Mouse (Mus musculus) heart, embryonic 13.5 days (tissue): ENCODE results near the gene Cd82. TPM values are rescaled to one million over a fixed set of nuclear protein-coding genes. Genes with fewer than 3 reads are reported as not detected.

Experiments
- ATAC-seq: fragments of 200-750 bp; cut with Nextera tagmentation; 2 replicates; pipeline ENCODE4 v1.8.0; 2017; ENCODE audit warnings: moderate TSS enrichment; ENCODE audit not compliant: insufficient number of reproducible peaks, low FRiP score, low TSS enrichment; ENCODE audit errors: extremely low read depth
- H3K27ac ChIP-seq: fragments of 300-500 bp; sonication (generic); replicated peaks from 2 replicates; pipeline ENCODE4 v1.5.1; 2015; ENCODE audit warnings: moderate library complexity, mild to moderate bottlenecking, inconsistent platforms
- H3K27me3 ChIP-seq: fragments of 300-500 bp; sonication (generic); replicated peaks from 2 replicates; pipeline ENCODE4 v1.6.1; 2015; ENCODE audit warnings: mild to moderate bottlenecking, inconsistent platforms
- H3K36me3 ChIP-seq: fragments of 300-500 bp; sonication (generic); 2 replicates; pipeline ENCODE4 v1.6.1; 2015; ENCODE audit warnings: mild to moderate bottlenecking, inconsistent platforms
- H3K4me1 ChIP-seq: fragments of 300-500 bp; sonication (generic); 2 replicates; pipeline ENCODE4 v1.6.1; 2015; ENCODE audit warnings: inconsistent platforms
- H3K4me2 ChIP-seq: fragments of 300-500 bp; sonication (generic); 2 replicates; pipeline ENCODE4 v1.6.1; 2015; ENCODE audit warnings: inconsistent platforms, mild to moderate bottlenecking, moderate library complexity
- H3K4me3 ChIP-seq: fragments of 300-500 bp; sonication (generic); 2 replicates; pipeline ENCODE4 v1.5.1; 2015; ENCODE audit warnings: moderate library complexity, mild to moderate bottlenecking, inconsistent platforms
- H3K9ac ChIP-seq: fragments of 300-500 bp; sonication (generic); 2 replicates; pipeline ENCODE4 v1.6.1; 2015; ENCODE audit warnings: inconsistent platforms, mild to moderate bottlenecking, moderate library complexity
- H3K9me3 ChIP-seq: fragments of 300-500 bp; sonication (generic); 2 replicates; pipeline ENCODE4 v1.6.1; 2016; ENCODE audit warnings: inconsistent platforms
- WGBS: fragments of 180-500 bp; shearing (Covaris S2); methylation state at CpG from one replicate; pipeline ENCODE4 v1.1.7; 2015; ENCODE audit warnings: mixed read lengths; 5-methylcytosine and 5-hydroxymethylcytosine counted together
- polyA plus RNA-seq: library from polyadenylated mRNA; unstranded; fragments of >200 nt; fragmentation: Nextera tagmentation; extraction: Ambion mirVana; gene quantifications from 2 replicates; pipeline ENCODE4 v1.2.1, GENCODE M21; 2015

Cd82 gene
- polyA plus RNA-seq, 1 experiment from 2014 or later = 27.2 TPM

- 84% methylated on average over 2 of the region's 2 CpGs for WGBS
- Histone ChIP-seq H3K36me3 (no peaks in the 10 kb centered on the region), H3K4me1 (peaks cover 21% of the 10 kb centered on the region), H3K27me3 (peaks cover 11% of the 10 kb centered on the region; the same call in 1 of the 2 replicates), H3K4me2 (no peak overlapping the region), H3K4me3 (no peak overlapping the region), H3K9me3 (no peaks in the 10 kb centered on the region), H3K9ac (no peak overlapping the region), H3K27ac (no peak overlapping the region)
- no peak for ATAC-seq
These were observed 19.8 kb downstream of the Cd82 start for GRCm38 (mm10) chr2:93443106-93443505.

DNA sequence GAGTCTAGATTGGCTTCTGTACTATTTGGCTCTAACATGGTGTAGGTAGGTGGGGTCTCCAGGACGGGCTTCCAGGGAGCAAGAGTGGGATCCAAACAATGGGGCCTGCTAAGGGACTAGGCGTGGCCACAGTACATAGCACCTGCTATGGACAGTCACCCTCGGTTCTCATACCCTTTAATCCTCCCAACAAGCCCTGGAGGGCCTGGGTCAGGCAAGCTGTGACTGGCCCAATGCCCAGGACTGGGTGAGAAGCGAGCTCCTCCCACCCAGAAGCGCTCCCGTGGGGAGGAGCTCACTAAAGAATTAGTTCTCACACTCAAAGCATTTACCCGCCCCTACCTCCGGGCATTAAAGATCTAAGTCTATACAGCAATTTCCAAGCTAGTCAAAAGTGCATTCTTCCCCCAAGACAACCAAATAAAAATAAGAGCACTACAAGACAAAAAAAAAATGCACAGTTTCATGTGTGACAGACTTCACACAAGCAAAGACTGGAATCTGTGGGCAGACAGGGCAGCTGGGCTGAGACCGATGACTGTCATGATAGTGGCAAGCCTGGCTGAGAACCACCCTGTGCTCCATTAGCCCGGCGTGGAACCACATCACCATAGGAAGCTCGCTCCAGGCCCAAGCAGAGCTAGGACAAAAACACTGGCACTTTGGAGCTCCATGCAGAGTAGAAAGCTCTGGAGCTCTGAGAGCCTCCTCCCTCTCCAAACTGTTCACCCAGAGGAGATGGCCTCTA, 23.0 kb downstream of the Cd82 start:
- Histone ChIP-seq H3K4me3 (no peak overlapping the region), H3K36me3 (peaks cover 1% of the 10 kb centered on the region), H3K27me3 (0 out of 2 replicates have a peak, but pooled peaks cover 6% of the 10 kb centered on the region), H3K9ac (no peak overlapping the region), H3K9me3 (no peaks in the 10 kb centered on the region), H3K4me1 (peaks cover 18% of the 10 kb centered on the region), H3K27ac (0 out of 2 replicates have a peak overlapping the region, but pooled peaks have one; percentile 43), H3K4me2 (no peak overlapping the region)
- 62% methylated on average over 12 of the region's 12 CpGs for WGBS
- ATAC-seq = no peak

DNA sequence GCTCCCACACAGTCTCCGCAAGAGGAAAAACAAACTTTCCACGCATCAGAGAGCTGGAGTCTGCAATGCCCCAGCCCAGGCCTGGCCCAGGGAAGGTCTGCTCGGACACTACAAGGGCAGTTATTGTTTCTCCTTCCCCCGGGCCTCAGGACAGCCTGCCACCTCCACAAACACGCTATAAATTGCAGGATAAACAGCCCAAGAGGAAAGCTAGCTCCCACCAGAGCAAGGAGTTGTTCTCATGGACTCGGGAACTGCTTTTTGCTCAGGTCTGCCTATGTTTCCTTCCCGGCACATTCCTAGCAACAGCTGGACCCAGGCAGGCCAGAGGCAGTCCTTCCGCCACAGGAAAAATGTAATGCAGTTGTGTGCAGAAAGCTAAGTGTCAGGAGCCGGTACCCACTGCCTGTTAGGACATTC, 23.6 kb downstream of the Cd82 start:
- Histone ChIP-seq H3K9me3 (no peaks in the 10 kb centered on the region), H3K9ac (no peak overlapping the region), H3K4me3 (no peak overlapping the region), H3K27me3 (0 out of 2 replicates have a peak, but pooled peaks cover 3% of the 10 kb centered on the region), H3K4me1 (peaks cover 18% of the 10 kb centered on the region), H3K27ac (peak overlapping the region; percentile 43; the same call in 1 of the 2 replicates), H3K36me3 (peaks cover 6% of the 10 kb centered on the region), H3K4me2 (no peak overlapping the region)
- WGBS = 57% methylated on average over 9 of the region's 9 CpGs
- no peak for ATAC-seq

GRCm38 (mm10) chr2:93438335-93438734, 24.6 kb downstream of the Cd82 start:
- Histone ChIP-seq H3K9me3 (no peaks in the 10 kb centered on the region), H3K27me3 (0 out of 2 replicates have a peak, but pooled peaks cover 3% of the 10 kb centered on the region), H3K36me3 (peaks cover 6% of the 10 kb centered on the region), H3K9ac (no peak overlapping the region), H3K4me1 (peaks cover 22% of the 10 kb centered on the region), H3K27ac (no peak overlapping the region), H3K4me3 (no peak overlapping the region), H3K4me2 (no peak overlapping the region)
- 51% methylated on average over 6 of the region's 6 CpGs for WGBS
- ATAC-seq = no peak

DNA sequence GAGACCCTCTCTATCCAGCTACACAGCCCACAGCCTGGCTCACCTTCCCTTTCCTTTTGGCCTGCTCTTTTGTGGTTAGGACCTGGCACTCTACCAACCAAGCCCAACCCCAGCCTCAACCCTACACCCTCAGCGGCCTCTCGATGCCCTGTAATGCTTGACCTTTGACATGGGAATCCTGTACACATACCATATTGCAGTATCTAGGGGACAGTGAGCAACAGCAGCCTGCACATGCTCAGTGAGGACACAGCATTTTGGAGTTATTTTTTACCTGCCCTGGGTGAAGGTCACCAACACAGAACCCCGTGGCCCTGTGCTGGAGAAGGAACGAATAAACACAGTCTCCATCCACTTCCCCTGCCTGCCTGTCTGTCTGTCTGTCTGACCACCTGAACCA, 27.4 kb downstream of the Cd82 start:
- no peak for ATAC-seq
- WGBS = 72% methylated on average over 4 of the region's 4 CpGs
- Histone ChIP-seq H3K27me3 (0 out of 2 replicates have a peak, but pooled peaks cover 3% of the 10 kb centered on the region), H3K9ac (no peak overlapping the region), H3K36me3 (peaks cover 6% of the 10 kb centered on the region), H3K9me3 (no peaks in the 10 kb centered on the region), H3K4me2 (no peak overlapping the region), H3K27ac (no peak overlapping the region), H3K4me3 (no peak overlapping the region), H3K4me1 (peaks cover 30% of the 10 kb centered on the region)

DNA sequence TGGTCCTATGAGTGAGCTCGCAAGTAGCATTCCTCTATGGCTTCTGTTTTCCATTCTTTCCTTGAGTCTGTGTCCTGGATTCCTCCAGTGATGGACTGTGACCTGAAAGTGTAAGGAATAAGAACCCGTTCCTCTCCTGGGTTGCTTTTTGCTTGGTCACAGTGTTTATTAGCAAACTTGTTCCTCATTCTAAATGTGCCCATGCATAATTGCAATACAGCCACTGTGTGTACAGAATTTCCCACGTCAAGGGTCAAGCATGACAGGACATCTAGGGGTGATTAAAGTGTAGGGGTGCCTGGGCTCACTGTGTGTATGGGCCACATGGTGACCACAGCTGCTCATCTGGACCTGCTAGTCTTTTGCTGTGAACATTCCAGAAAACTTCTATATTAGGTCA, 28.0 kb downstream of the Cd82 start:
- WGBS = 80% methylated on average over 3 of the region's 3 CpGs
- Histone ChIP-seq H3K4me3 (no peak overlapping the region), H3K4me1 (peaks cover 24% of the 10 kb centered on the region), H3K9me3 (no peaks in the 10 kb centered on the region), H3K9ac (no peak overlapping the region), H3K4me2 (no peak overlapping the region), H3K36me3 (peaks cover 6% of the 10 kb centered on the region), H3K27me3 (peaks cover 3% of the 10 kb centered on the region; the same call in 1 of the 2 replicates), H3K27ac (no peak overlapping the region)
- ATAC-seq = no peak

GRCm38 (mm10) chr2:93433543-93433942, 29.4 kb downstream of the Cd82 start:
- ATAC-seq = no peak
- Histone ChIP-seq H3K9ac (no peak overlapping the region), H3K4me1 (peaks cover 15% of the 10 kb centered on the region), H3K27me3 (peaks cover 11% of the 10 kb centered on the region), H3K4me3 (no peak overlapping the region), H3K36me3 (peaks cover 6% of the 10 kb centered on the region), H3K27ac (no peak overlapping the region), H3K4me2 (no peak overlapping the region), H3K9me3 (no peaks in the 10 kb centered on the region)
- WGBS = 68% methylated on average over 5 of the region's 5 CpGs

- 75% methylated on average over 6 of the region's 6 CpGs for whole genome bisulfite sequencing
- H3K27me3 ChIP-seq = peaks cover 16% of the 10 kb centered on the region
- H3K27ac ChIP-seq = no peak overlapping the region
- H3K4me1 ChIP-seq = peaks cover 12% of the 10 kb centered on the region
- no peak overlapping the region for H3K4me2 ChIP-seq
- H3K36me3 ChIP-seq = peaks cover 6% of the 10 kb centered on the region
- no peak for ATAC-seq
- no peaks in the 10 kb centered on the region for H3K9me3 ChIP-seq
- H3K4me3 ChIP-seq = no peak overlapping the region
- no peak overlapping the region for H3K9ac ChIP-seq
These were observed 30.1 kb downstream of the Cd82 start for GRCm38 (mm10) chr2:93432600-93433389.

GRCm38 (mm10) chr2:93431575-93432325, 31.2 kb downstream of the Cd82 start:
- WGBS = 62% methylated on average over 5 of the region's 5 CpGs
- no peaks in the 10 kb centered on the region for H3K9me3 ChIP-seq
- H3K9ac ChIP-seq = no peak overlapping the region
- peaks cover 17% of the 10 kb centered on the region for H3K27me3 ChIP-seq
- no peak overlapping the region for H3K27ac ChIP-seq
- peaks cover 12% of the 10 kb centered on the region for H3K4me1 ChIP-seq
- H3K36me3 ChIP-seq = peaks cover 6% of the 10 kb centered on the region
- ATAC-seq = no peak
- no peak overlapping the region for H3K4me3 ChIP-seq
- H3K4me2 ChIP-seq = no peak overlapping the region

- Histone ChIP-seq H3K27me3 (peaks cover 17% of the 10 kb centered on the region), H3K4me1 (peaks cover 12% of the 10 kb centered on the region), H3K4me2 (no peak overlapping the region), H3K4me3 (no peak overlapping the region), H3K9ac (no peak overlapping the region), H3K27ac (no peak overlapping the region), H3K9me3 (no peaks in the 10 kb centered on the region), H3K36me3 (peaks cover 6% of the 10 kb centered on the region)
- WGBS = 78% methylated on average over 5 of the region's 5 CpGs
- no peak for ATAC-seq
These were observed 31.9 kb downstream of the Cd82 start for GRCm38 (mm10) chr2:93430993-93431392.

GRCm38 (mm10) chr2:93428004-93428531, 34.9 kb downstream of the Cd82 start:
- 48% methylated on average over 11 of the region's 11 CpGs for WGBS
- ATAC-seq = no peak
- no peaks in the 10 kb centered on the region for H3K36me3 ChIP-seq

More at GRCm38 (mm10) chr2:93428004-93428531, 34.9 kb downstream of the Cd82 start:
- Histone ChIP-seq H3K27me3 (peaks cover 17% of the 10 kb centered on the region), H3K4me1 (peaks cover 5% of the 10 kb centered on the region), H3K9me3 (no peaks in the 10 kb centered on the region), H3K4me2 (no peak overlapping the region), H3K4me3 (no peak overlapping the region), H3K9ac (no peak overlapping the region), H3K27ac (no peak overlapping the region)
